Mouse (Mus musculus): ENCODE data around the gene Hemk1.
A peak's percentile ranks its signal among the peaks of the same experiment; 100 is the strongest.

The Hemk1 gene

GRCm38 (mm10) chr9:107297059-107297458 is 41.1 kb downstream of the Hemk1 start:
- TF ChIP-seq GATA4 (IDR thresholded peaks at IDR 0.05; ENCODE audit: insufficient replicate concordance, low read length), result no peak

- peak; percentile 94; the same call in 1 of the 2 replicates for TF ChIP-seq GATA4 (IDR thresholded peaks at IDR 0.05; ENCODE audit: insufficient replicate concordance, low read length)
Observed at GRCm38 (mm10) chr9:107296501-107296965, 41.6 kb downstream of the Hemk1 start.

GRCm38 (mm10) chr9:107296041-107296440 is 42.1 kb downstream of the Hemk1 start:
- TF ChIP-seq GATA4 (IDR thresholded peaks at IDR 0.05; ENCODE audit: insufficient replicate concordance, low read length), result 0 out of 2 replicates have a peak, but pooled peaks have one; percentile 25

- no peak for TF ChIP-seq GATA4 (IDR thresholded peaks at IDR 0.05; ENCODE audit: insufficient replicate concordance, low read length)
Observed at GRCm38 (mm10) chr9:107296016-107296040, 42.3 kb downstream of the Hemk1 start, which contains the start of gene Cish. Gene Cish, plus strand, starts transcription at chr9:107296026.

GRCm38 (mm10) chr9:107295616-107296015 is 42.5 kb downstream of the Hemk1 start:
- no peak for TF ChIP-seq GATA4 (IDR thresholded peaks at IDR 0.05; ENCODE audit: insufficient replicate concordance, low read length)

- no peak for TF ChIP-seq GATA4 (IDR thresholded peaks at IDR 0.05; ENCODE audit: insufficient replicate concordance, low read length)
Observed at GRCm38 (mm10) chr9:107294249-107294648, 43.9 kb downstream of the Hemk1 start.

GRCm38 (mm10) chr9:107290897-107291296 is 47.3 kb downstream of the Hemk1 start:
- TF ChIP-seq GATA4 (IDR thresholded peaks at IDR 0.05; ENCODE audit: insufficient replicate concordance, low read length), result no peak

GRCm38 (mm10) chr9:107289211-107290076 is 48.7 kb downstream of the Hemk1 start, which contains the start of gene Mapkapk3:
Gene Mapkapk3, minus strand, starts transcription at chr9:107289877.
- TF ChIP-seq GATA4 (IDR thresholded peaks at IDR 0.05; ENCODE audit: insufficient replicate concordance, low read length), result no peak

- no peak for TF ChIP-seq GATA4 (IDR thresholded peaks at IDR 0.05; ENCODE audit: insufficient replicate concordance, low read length)
Observed at GRCm38 (mm10) chr9:107288711-107289110, 49.4 kb downstream of the Hemk1 start.

GRCm38 (mm10) chr9:107288105-107288650 is 50.0 kb downstream of the Hemk1 start:
- no peak for TF ChIP-seq GATA4 (IDR thresholded peaks at IDR 0.05; ENCODE audit: insufficient replicate concordance, low read length)

GRCm38 (mm10) chr9:107287294-107287693 is 50.9 kb downstream of the Hemk1 start:
- no peak for TF ChIP-seq GATA4 (IDR thresholded peaks at IDR 0.05; ENCODE audit: insufficient replicate concordance, low read length)

GRCm38 (mm10) chr9:107285009-107285408 is 53.1 kb downstream of the Hemk1 start:
- no peak for TF ChIP-seq GATA4 (IDR thresholded peaks at IDR 0.05; ENCODE audit: insufficient replicate concordance, low read length)

- TF ChIP-seq GATA4 (IDR thresholded peaks at IDR 0.05; ENCODE audit: insufficient replicate concordance, low read length), result no peak
Observed at GRCm38 (mm10) chr9:107282951-107283350, 55.2 kb downstream of the Hemk1 start.

GRCm38 (mm10) chr9:107281241-107281987 is 56.7 kb downstream of the Hemk1 start:
- no peak for TF ChIP-seq GATA4 (IDR thresholded peaks at IDR 0.05; ENCODE audit: insufficient replicate concordance, low read length)

- no peak for TF ChIP-seq GATA4 (IDR thresholded peaks at IDR 0.05; ENCODE audit: insufficient replicate concordance, low read length)
Observed at GRCm38 (mm10) chr9:107280322-107281027, 57.7 kb downstream of the Hemk1 start.

Data from liver, adult (tissue).